Mouse (Mus musculus): ENCODE measurements around the gene Spz1. TPM values are rescaled to one million over a fixed set of nuclear protein-coding genes. Genes with fewer than 3 reads are reported as not detected.
"Not testable (repeated sequence)": the region's sequence is repeated elsewhere in the genome, so short reads cannot be mapped to it uniquely, and the experiment has no call there.

Spz1 gene
- polyA plus RNA-seq (2015; fragmentation: Nextera tagmentation; extraction: Ambion mirVana), result not detected in 2 replicates

- no peaks in the 10 kb centered on the region for H3K9me3 ChIP-seq (replicated peaks)
- H3K27ac ChIP-seq, result no peak within 1 kb of the TSS
- no peak for ATAC-seq (replicated peaks; ENCODE audit: low FRiP score)
- H3K4me1 ChIP-seq, result peaks cover 7% of the 10 kb centered on the region
- H3K27me3 ChIP-seq, result no peaks in the 10 kb centered on the region
- H3K4me3 ChIP-seq (replicated peaks), result no peak within 1 kb of the TSS
- no peak within 1 kb of the TSS for H3K9ac ChIP-seq
- H3K36me3 ChIP-seq, result no peaks in the 10 kb centered on the region
- no peak within 1 kb of the TSS for H3K4me2 ChIP-seq
Measured at GRCm38 (mm10) chr13:92576072-92576471, at the start of gene Spz1. TSS of gene Spz1 (minus strand) at chr13:92576172.

DNA sequence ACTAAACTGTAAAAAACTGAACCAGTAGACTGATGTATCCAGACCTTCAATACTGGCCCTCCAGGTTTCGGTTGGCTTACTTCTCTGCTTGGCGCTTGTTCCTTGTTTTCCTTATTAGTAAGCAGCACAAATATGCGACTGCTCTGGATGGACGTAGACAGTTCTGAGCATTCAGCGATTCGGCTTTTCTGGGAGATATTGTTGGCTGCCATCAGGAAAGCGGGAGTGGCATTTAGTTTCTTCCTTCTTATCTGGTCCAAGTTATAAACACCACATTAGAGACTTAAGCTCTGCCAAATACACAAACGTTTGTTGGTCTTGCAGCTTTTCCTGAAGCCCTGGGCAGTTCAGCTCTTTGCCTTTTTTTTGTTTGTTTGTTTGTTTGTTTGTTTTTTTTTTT lies 40.5 kb upstream of the Spz1 start:
- no peak for ATAC-seq (replicated peaks; ENCODE audit: low FRiP score)
- H3K9me3 ChIP-seq (replicated peaks), result no peaks in the 10 kb centered on the region
- 94% methylated on average over 8 of the region's 8 CpGs for WGBS

GRCm38 (mm10) chr13:92615201-92615600 lies 39.2 kb upstream of the Spz1 start:
- peaks cover 12% of the 10 kb centered on the region for H3K4me1 ChIP-seq
- ATAC-seq (replicated peaks; ENCODE audit: low FRiP score), result no peak
- H3K4me3 ChIP-seq (replicated peaks), result no peak overlapping the region
- no peak overlapping the region for H3K9ac ChIP-seq
- H3K27ac ChIP-seq, result no peak overlapping the region
- no peaks in the 10 kb centered on the region for H3K36me3 ChIP-seq
- WGBS, result 90% methylated on average over 5 of the region's 5 CpGs
- no peaks in the 10 kb centered on the region for H3K27me3 ChIP-seq
- H3K4me2 ChIP-seq, result no peak overlapping the region
- H3K9me3 ChIP-seq (replicated peaks), result no peaks in the 10 kb centered on the region

More for the DNA sequence above, 40.5 kb upstream of the Spz1 start:
- H3K27ac ChIP-seq, result no peak overlapping the region
- no peaks in the 10 kb centered on the region for H3K27me3 ChIP-seq
- no peak overlapping the region for H3K9ac ChIP-seq
- H3K4me2 ChIP-seq, result no peak overlapping the region
- no peak overlapping the region for H3K4me3 ChIP-seq (replicated peaks)
- no peaks in the 10 kb centered on the region for H3K36me3 ChIP-seq
- peaks cover 11% of the 10 kb centered on the region for H3K4me1 ChIP-seq

DNA sequence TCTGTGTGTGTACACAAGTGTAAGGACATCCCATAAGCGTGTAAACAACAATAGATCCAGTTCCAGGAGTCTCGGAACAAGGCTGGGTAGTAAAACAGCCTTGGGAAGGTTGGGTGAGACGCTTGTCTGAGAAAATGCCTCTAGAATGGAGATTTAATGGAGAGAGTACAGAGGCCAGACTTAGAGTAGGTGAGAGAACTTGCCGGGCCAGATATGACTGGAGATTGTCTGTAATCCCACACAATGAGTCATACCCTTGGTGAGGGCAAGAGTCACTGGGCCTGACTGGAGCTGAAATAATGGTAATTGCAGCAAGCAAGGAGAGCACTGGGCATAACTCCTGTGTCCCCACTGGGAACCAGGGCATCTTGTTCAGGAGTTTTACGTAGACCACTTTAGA lies 37.1 kb upstream of the Spz1 start:
- Histone ChIP-seq H3K4me1 (peaks cover 24% of the 10 kb centered on the region), H3K9me3 (replicated peaks) (no peaks in the 10 kb centered on the region), H3K27me3 (no peaks in the 10 kb centered on the region), H3K36me3 (no peaks in the 10 kb centered on the region), H3K4me2 (peak overlapping the region; percentile 92; the same call in 1 of the 2 replicates), H3K27ac (no peak overlapping the region), H3K9ac (no peak overlapping the region), H3K4me3 (replicated peaks) (no peak overlapping the region)
- no peak for ATAC-seq (replicated peaks; ENCODE audit: low FRiP score)
- WGBS, result 81% methylated on average over 5 of the region's 5 CpGs

DNA sequence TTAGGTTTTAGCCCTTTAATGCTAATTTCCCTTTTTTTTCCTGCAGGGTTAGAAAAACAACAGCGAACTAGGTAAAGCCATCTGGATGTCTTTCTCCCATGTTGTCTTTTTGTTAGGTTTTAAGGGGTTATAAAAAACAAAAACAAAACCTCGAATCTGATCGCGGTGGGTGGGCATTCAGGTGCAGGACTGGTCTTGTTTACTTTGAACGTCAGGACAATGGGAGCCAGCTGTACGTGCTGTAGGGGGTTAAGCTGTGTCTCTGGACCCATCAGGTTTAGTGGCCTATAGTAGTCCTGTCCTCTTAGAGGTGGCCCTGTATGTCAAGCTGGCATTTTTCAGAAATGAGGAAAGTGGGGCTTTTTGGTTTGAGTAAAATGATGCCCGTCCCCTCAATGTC lies 35.9 kb upstream of the Spz1 start:
- no peaks in the 10 kb centered on the region for H3K9me3 ChIP-seq (replicated peaks)
- H3K27ac ChIP-seq, result 0 out of 2 replicates have a peak overlapping the region, but pooled peaks have one; percentile 96
- 8% methylated on average over 7 of the region's 7 CpGs for WGBS
- H3K9ac ChIP-seq, result peak overlapping the region; percentile 71
- no peak for ATAC-seq (replicated peaks; ENCODE audit: low FRiP score)
- H3K27me3 ChIP-seq, result no peaks in the 10 kb centered on the region
- H3K36me3 ChIP-seq, result no peaks in the 10 kb centered on the region
- H3K4me3 ChIP-seq (replicated peaks), result peak overlapping the region; percentile 65
- peak overlapping the region; percentile 92 for H3K4me2 ChIP-seq
- peaks cover 24% of the 10 kb centered on the region for H3K4me1 ChIP-seq

DNA sequence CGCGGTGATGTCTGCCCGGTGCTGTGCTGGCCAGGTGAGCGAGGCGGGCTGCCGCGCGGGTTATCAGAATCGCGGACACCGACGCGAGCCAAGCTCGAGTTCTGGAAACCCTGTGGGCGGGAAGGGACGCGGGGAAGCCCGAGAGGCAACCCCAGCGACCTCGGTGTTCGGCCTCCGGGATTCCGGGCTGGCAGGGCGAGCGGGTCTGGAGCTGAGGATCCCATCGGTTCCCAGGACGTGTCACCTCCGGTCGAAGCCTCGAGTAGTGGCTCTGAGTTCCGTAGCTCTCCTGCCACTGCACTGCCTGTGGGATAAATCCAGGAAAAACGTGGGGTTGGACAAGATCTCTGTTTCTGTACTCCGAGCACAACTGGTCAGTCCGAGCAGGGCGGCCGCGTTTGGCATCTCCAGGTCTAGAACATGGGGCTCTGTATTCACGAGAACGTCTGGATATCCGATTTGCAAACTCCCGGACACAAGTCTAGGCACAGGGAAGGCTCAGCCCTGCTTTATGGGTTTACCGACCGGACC lies 35.3 kb upstream of the Spz1 start:
- H3K4me1 ChIP-seq, result peaks cover 24% of the 10 kb centered on the region
- H3K36me3 ChIP-seq, result no peaks in the 10 kb centered on the region
- peak overlapping the region; percentile 92 for H3K4me2 ChIP-seq
- no peaks in the 10 kb centered on the region for H3K9me3 ChIP-seq (replicated peaks)
- H3K27me3 ChIP-seq, result no peaks in the 10 kb centered on the region
- ATAC-seq (replicated peaks; ENCODE audit: low FRiP score), result peak; percentile 63
- under 1% methylated on average over 43 of the region's 43 CpGs for WGBS
- peak overlapping the region; percentile 65 for H3K4me3 ChIP-seq (replicated peaks)
- H3K9ac ChIP-seq, result peak overlapping the region; percentile 71
- H3K27ac ChIP-seq, result peak overlapping the region; percentile 96

DNA sequence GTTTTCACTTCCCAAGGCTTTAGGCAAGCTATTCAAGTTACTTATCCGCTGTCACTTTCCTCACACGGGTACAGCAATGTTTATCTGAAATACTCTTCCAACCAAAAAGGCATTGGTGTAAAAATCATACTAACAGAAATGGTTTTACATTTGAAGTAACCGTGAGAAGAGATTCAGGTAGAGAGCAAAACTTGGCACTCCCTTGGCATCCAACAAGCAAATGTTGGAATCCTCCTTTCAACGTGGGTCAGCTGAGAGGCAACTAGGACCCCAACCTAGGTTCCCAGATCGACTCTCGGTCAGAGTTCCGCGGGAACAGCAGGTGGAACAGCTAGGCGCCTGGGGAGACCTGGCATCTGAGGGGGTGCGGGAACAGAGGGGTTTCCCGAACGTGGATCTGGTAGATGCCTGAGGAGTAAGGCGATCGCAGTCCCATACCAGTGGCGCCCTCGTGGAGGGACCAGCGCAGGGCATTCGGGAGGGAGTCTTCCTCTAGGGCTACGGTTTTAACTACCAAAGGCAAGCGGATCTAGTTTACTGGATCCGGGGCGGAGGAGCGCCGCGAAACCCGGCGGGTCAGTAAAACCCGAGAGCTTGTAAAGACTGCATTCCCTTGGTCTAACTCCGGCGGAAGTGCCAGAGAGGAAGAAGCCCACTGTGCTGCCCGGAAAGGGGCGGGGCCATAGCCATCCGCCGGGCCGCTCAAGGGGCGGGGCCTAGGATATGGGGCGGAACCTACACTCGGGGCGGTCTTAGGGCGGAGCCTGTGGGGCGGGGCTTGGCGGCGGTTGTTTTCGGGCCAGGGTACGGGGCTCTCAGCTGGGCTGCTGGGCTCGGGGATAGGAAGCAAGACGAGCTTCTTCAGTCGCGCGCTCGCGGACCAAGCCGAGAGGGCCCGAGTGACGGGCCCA lies 34.6 kb upstream of the Spz1 start, which contains the start of gene Serinc5:
Gene Serinc5, plus strand, starts transcription at position 781 of the 911 bp plus-strand sequence.
- peak within 1 kb of the TSS; percentile 92 for H3K4me2 ChIP-seq
- H3K9ac ChIP-seq, result peak within 1 kb of the TSS; percentile 79
- H3K27me3 ChIP-seq, result no peaks in the 10 kb centered on the region
- H3K4me3 ChIP-seq (replicated peaks), result peak within 1 kb of the TSS; percentile 65
- no peaks in the 10 kb centered on the region for H3K9me3 ChIP-seq (replicated peaks)
- under 1% methylated on average over 55 of the region's 55 CpGs for WGBS
- H3K36me3 ChIP-seq, result no peaks in the 10 kb centered on the region
- peak within 1 kb of the TSS; percentile 96 for H3K27ac ChIP-seq
- ATAC-seq (replicated peaks; ENCODE audit: low FRiP score), result peak; percentile 98
- peaks cover 24% of the 10 kb centered on the region for H3K4me1 ChIP-seq

DNA sequence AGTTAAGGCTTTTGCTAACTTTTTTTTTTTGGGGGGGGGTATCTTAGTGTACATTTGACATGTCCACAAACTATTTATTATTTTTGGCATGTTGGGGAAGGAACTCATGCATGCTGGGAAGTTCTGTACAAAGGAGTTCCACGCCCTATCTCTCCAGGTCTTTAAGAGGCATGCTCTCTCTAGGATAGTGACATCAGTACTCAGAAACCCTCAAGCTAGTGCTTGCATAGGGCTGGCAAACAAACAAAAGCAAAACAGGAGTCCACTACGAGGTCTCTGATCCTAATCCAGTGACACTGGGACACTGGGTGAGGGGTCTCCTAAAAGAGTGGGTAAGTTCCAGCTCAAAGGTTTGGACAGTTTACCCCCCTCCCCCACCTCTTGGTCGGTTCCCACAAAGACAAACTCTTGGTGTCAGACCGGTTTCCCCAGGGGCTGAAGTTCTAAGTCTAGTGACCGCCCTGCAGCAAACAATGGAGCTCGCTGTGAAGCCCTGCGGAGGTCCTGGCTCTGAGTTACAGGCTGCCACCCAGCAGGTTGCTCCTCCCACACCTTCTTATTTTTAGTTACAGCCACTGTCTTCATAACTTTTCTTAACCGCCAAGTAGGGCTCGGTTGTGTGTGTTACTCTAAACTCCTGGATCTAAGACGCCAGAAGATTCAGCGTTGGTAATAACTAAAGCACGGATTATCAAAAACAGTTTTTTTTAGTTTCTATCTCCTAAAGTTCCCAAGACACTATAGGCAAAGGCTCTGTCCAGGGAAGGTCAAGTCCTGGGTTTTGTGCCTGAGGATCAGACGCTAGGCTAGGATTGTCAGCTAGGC lies 33.7 kb upstream of the Spz1 start:
- Histone ChIP-seq H3K36me3 (no peaks in the 10 kb centered on the region), H3K9me3 (replicated peaks) (no peaks in the 10 kb centered on the region), H3K4me1 (peaks cover 24% of the 10 kb centered on the region), H3K4me2 (peak overlapping the region; percentile 92), H3K9ac (peak overlapping the region; percentile 79), H3K27ac (peak overlapping the region; percentile 96), H3K27me3 (no peaks in the 10 kb centered on the region), H3K4me3 (replicated peaks) (peak overlapping the region; percentile 65)
- ATAC-seq (replicated peaks; ENCODE audit: low FRiP score), result peak; percentile 19
- 8% methylated on average over 13 of the region's 13 CpGs for WGBS

DNA sequence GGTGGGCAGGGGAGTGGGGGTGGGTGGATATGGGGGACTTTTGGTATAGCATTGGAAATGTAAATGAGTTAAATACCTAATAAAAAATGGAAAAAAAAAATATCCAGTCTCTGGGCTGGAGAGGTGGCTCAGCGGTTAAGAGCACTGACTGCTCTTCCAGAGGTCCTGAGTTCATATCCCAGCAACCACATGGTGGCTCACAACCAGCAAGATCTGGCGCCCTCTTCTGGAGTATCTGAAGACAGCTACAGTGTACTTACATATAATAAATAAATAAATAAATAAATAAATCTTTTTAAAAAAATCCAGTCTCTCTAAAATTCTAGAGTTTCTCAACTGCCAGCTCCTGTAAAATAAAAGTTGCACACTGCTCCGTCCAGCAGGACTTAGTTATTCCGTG lies 29.3 kb upstream of the Spz1 start:
- H3K9me3 ChIP-seq (replicated peaks); H3K27me3 ChIP-seq; H3K4me2 ChIP-seq; ATAC-seq (replicated peaks; ENCODE audit: low FRiP score); H3K36me3 ChIP-seq; H3K27ac ChIP-seq; H3K4me3 ChIP-seq (replicated peaks); H3K9ac ChIP-seq: not testable (repeated sequence)
- WGBS, result 75% methylated on average over 4 of the region's 4 CpGs
- H3K4me1 ChIP-seq, result peaks cover 13% of the 10 kb centered on the region

GRCm38 (mm10) chr13:92595424-92595823 lies 19.5 kb upstream of the Spz1 start:
- Histone ChIP-seq H3K9ac (no peak overlapping the region), H3K4me1 (peaks cover 27% of the 10 kb centered on the region), H3K9me3 (replicated peaks) (no peaks in the 10 kb centered on the region), H3K4me2 (no peak overlapping the region), H3K36me3 (no peaks in the 10 kb centered on the region), H3K4me3 (replicated peaks) (no peak overlapping the region), H3K27me3 (no peaks in the 10 kb centered on the region), H3K27ac (no peak overlapping the region)
- WGBS, result 65% methylated on average over 3 of the region's 3 CpGs
- ATAC-seq (replicated peaks; ENCODE audit: low FRiP score), result no peak

- Histone ChIP-seq H3K9me3 (replicated peaks) (no peaks in the 10 kb centered on the region), H3K4me1 (peaks cover 27% of the 10 kb centered on the region), H3K9ac (no peak overlapping the region), H3K4me3 (replicated peaks) (no peak overlapping the region), H3K27me3 (no peaks in the 10 kb centered on the region), H3K27ac (no peak overlapping the region), H3K4me2 (no peak overlapping the region), H3K36me3 (no peaks in the 10 kb centered on the region)
- WGBS, result 82% methylated on average over 3 of the region's 3 CpGs
- no peak for ATAC-seq (replicated peaks; ENCODE audit: low FRiP score)
Measured at GRCm38 (mm10) chr13:92594907-92595306, 18.9 kb upstream of the Spz1 start.

- Histone ChIP-seq H3K27me3 (no peaks in the 10 kb centered on the region), H3K9ac (no peak overlapping the region), H3K36me3 (no peaks in the 10 kb centered on the region), H3K9me3 (replicated peaks) (no peaks in the 10 kb centered on the region), H3K4me1 (peaks cover 27% of the 10 kb centered on the region), H3K4me3 (replicated peaks) (no peak overlapping the region), H3K27ac (peak overlapping the region; percentile 87), H3K4me2 (no peak overlapping the region)
- ATAC-seq (replicated peaks; ENCODE audit: low FRiP score), result no peak
- WGBS, result 41% methylated on average over 6 of the region's 6 CpGs
Measured at GRCm38 (mm10) chr13:92594481-92594880, 18.5 kb upstream of the Spz1 start.

All from kidney, embryonic 15.5 days (tissue).